Mouse (Mus musculus): Measurements from ENCODE around the gene Tbc1d10c.

Gene Tbc1d10c

GRCm38 (mm10) chr19:4155223-4156072, 35.6 kb downstream of the Tbc1d10c start:
- no peak for DNase-seq

GRCm38 (mm10) chr19:4154437-4155222, 36.5 kb downstream of the Tbc1d10c start:
- DNase-seq, result no peak

GRCm38 (mm10) chr19:4153232-4153654, 37.8 kb downstream of the Tbc1d10c start, which contains the start of gene Ptprcap:
Ptprcap (plus strand) TSS chr19:4153604.
- DNase-seq, result no peak

DNA sequence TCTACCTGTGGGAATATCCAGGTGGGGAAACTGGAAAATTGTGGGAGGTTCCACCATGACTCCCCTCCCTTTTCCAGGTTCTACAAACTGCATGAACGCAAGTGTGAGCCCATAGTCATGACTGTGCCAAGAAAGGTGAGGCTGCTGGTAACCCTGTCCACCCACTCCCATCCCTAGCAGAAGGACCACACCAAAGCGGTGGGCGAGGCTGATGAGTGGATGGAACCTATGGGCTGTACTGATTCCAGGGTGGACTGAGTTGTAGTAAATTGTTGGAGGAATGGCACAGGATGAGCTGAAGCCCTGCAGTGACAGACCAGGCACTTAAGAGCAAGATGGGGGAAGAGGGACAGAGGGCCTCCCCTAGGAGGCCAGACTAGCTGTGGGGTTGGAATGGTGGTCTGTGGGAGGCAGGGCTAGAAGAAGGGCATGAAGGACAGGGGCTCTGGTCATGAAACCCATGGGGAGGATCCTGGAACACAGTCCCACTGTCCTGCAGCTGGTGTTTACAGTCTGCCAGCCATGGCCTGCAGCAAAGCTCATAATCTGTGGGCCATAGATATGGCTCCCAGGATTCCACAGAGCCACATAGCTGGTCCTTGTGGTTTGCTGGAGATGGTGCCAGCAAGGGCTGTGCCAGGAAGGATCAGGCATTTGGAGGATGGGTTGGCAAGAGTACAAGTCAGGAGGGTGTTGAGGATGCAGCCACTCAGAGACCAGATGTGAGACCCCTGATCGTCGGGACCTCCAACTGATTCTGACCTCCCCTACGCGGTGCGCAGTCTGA, 38.4 kb downstream of the Tbc1d10c start:
- no peak for DNase-seq

DNA sequence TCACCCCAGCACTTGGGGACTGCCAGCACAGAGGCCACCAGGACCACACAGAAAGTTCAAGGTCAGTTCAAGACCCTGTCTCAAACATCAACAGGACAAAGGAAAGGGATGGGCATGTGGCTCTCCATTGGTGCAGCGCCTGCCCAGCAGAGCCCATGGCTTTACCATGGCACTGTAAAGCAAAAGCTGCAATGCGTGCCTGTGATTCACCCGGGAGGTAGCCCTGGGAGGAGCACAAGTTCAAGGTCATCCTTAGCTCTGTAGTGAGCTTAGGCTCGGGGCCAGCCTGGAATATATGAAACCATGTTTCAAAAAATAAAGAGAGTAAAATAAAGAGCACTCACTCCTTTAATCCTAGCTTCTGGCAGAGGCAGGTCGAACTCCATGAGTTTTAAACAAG, 39.2 kb downstream of the Tbc1d10c start:
- no peak for DNase-seq

DNA sequence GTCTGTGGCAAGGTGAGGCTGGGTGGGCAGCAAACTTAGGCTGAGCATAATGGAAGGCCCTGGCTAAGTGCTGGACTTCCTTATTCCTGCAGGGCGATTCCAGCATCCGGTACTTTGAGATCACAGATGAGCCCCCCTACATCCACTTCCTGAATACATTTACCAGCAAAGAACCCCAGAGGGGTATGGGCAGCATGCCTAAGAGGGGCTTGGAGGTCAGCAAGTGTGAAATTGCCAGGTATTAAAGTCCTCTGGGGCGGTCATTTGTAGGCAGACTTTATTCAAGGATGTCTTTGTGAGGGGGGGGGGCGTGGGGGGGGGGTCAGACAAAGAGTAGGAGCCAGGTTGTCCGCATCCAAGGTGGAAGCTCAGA, 39.6 kb downstream of the Tbc1d10c start:
- no peak for DNase-seq

- no peak for DNase-seq
Observed at GRCm38 (mm10) chr19:4150567-4151487, 40.3 kb downstream of the Tbc1d10c start.

DNA sequence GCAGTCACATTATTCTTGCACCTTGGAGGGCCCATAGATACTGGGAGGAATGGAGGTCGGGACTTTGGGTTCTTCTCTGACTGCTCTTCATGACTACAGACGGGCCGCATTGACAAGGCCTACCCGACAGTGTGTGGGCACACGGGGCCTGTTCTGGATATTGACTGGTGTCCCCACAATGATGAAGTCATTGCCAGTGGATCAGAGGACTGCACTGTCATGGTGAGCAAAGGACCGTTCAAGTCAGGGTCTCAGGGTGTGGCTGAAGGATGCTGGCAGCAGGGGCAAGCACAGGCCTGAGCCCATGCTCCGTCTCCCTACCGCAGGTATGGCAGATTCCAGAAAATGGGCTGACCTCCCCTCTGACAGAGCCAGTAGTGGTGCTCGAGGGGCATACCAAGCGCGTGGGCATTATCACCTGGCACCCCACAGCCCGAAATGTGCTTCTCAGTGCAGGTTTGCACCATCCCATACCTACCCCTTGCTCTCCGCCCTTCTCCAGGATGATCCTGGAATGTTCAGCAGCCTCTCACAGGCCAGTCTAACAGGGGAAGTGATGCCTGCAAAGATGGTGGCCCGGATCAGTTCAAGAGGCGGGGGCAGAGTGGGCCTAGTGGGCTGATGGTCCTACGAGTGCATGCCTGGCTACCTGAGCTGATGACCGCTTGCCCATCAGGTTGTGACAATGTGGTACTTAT, 41.2 kb downstream of the Tbc1d10c start:
- no peak for DNase-seq

DNA sequence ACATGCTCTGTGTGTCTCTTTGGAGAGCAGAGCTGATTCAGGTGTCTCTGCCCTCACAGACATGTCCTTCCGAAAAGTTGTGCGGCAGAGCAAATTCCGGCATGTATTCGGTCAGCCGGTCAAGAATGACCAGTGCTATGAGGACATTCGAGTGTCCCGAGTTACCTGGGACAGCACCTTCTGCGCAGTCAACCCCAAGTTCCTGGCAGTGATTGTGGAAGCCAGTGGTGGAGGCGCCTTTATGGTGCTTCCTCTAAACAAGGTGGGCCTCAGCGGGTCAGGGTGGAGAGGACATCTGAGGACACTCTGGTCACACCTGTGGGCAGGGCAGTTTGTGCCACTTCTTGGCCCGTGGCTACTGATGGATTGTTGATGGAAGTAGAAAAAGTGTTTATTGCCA, 41.8 kb downstream of the Tbc1d10c start:
- no peak for DNase-seq

- no peak for DNase-seq
Observed at GRCm38 (mm10) chr19:4148819-4149218, 42.3 kb downstream of the Tbc1d10c start.

DNA sequence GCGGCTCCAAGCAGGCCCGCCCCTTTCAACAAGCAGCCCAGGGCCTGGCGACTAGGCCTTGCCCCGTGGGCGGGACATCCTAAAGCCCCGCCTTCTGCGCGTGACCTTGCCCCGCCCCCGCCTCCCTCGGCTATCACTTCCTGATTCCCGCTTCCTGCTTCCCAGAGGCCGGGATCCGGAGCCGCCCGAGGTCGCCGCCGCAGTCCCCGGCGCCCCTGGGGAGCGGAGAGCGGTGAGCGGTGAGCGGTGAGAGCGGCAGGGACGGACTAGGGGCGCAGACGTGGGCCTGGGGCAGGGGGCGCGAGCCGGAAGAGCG, 42.6 kb downstream of the Tbc1d10c start, which contains the start of gene Coro1b:
Gene Coro1b, plus strand, starts transcription at position 129 of the 316 bp plus-strand sequence.
- peak; percentile 96 for DNase-seq

- no peak for DNase-seq
Observed at GRCm38 (mm10) chr19:4147782-4148490, 43.1 kb downstream of the Tbc1d10c start.

DNA sequence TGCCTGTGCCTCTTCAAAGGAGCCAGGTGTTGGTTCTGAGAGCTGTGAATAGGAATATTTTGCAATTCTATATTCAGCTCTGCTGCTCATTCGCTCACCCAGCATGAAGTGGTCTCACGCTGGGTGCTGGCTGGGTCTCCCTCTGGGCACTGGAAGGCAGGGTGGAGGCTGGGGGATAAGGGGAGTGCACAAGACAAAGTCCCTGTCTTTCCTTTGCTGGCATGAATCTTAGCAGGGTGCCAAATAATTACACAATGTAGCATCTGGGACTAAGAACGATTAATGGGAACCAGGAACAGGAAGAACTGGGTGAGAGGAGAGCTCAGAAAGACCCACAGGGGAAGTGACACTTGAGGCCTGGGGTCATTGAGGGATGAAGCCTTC, 44.1 kb downstream of the Tbc1d10c start:
- DNase-seq, result no peak

- no peak for DNase-seq
Observed at GRCm38 (mm10) chr19:4146366-4147021, 44.6 kb downstream of the Tbc1d10c start.

DNA sequence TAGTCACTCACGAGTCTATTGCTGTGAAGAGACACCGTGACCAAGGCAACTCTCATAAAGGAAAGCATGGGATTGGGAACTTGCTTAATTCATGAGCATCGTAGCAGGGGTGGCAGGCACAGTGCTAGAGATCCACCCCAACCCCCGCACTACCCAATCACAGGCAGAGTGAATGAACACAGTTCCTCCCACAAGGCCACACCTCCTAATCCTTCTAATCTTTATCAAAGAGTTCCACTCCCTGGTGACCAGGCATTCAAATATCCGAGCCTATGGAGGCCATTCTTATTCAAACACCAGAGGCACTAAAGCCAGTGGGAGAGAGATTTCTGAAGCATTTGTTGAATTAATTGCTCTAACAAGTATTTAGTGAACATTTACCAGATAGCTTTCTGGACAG, 45.1 kb downstream of the Tbc1d10c start:
- no peak for DNase-seq

- DNase-seq, result no peak
Observed at GRCm38 (mm10) chr19:4144550-4145498, 46.3 kb downstream of the Tbc1d10c start.

GRCm38 (mm10) chr19:4143759-4144268, 47.3 kb downstream of the Tbc1d10c start, which contains the start of gene Cabp4:
Cabp4 (minus strand) TSS chr19:4144033.
- DNase-seq, result no peak

GRCm38 (mm10) chr19:4142416-4143173, 48.5 kb downstream of the Tbc1d10c start:
- no peak for DNase-seq

All from right cerebral cortex, postnatal 14 days (tissue).